Mouse (Mus musculus) C2C12 (cell line): ENCODE measurements around the gene Rec114.

ENCODE experiments used
- CTCF ChIP-seq: IDR thresholded peaks from one replicate; pipeline ENCODE4 v1.5.1; 2011; ENCODE audit not compliant: control insufficient read depth, insufficient read depth, insufficient read length
- MYOG ChIP-seq: IDR thresholded peaks from one replicate; pipeline ENCODE4 v1.6.1; 2011; ENCODE audit not compliant: control insufficient read depth, insufficient read length; ENCODE audit errors: extremely low read depth

DNA sequence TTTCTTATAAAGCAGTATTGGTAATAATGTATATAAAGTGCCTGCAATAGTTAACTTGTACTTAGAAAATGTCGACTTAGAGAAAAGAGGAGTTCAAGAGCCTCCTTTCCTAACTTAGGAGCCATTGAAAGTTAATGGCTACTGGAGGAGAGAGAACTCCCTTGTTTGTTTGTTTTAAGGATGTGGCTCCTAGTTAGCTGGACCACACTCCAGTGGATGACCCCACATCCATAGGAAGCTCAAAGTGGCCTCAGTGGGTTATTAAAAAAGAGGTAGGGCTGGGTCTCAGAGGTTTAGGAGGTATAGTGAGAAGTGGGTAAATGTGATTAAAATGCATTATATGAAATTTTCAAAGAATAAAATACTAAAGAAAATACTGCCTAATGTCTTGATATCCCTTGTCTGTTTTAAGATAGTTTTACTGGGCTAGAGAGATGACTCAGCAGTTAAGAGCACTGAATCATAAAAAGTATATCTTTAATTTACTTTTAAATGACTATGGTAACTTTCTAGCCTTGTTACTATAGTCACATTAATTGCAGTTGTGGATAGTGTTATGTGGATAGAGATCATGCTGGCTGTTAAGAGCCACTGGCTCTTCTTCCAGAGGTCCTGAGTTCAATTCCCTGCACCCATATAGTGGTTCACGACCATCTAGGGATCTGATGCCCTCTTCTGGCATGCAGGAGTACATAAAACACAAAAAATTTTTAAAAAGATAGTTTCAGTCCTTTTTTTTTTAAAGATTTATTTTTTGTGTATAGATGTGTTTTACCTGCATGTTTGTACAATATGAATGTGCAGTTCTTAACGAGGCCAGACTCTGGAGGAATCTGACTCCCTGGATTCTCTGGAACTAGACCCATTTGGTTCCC lies 128.5 kb downstream of the Rec114 start:
- TF ChIP-seq CTCF (no peak), MYOG (no peak)
